Mouse (Mus musculus): ENCODE measurements around the gene Ambra1. TPM values are rescaled to one million over a fixed set of nuclear protein-coding genes. Genes with fewer than 3 reads are reported as not detected.

Gene Ambra1
- polyA plus RNA-seq, 1 experiment from 2014 or later, result 21.5 TPM

GRCm38 (mm10) chr2:91870754-91871153 lies 140.8 kb downstream of the Ambra1 start:
- Histone ChIP-seq H3K4me1 (ENCODE audit: control insufficient read depth, insufficient read depth, low read length) (no peaks in the 10 kb centered on the region), H3K27me3 (ENCODE audit: control insufficient read depth, insufficient read depth, low read length) (no peaks in the 10 kb centered on the region), H3K9me3 (ENCODE audit: control insufficient read depth, low read length) (no peaks in the 10 kb centered on the region), H3K27ac (ENCODE audit: low read depth, low read length) (no peak overlapping the region), H3K4me3 (ENCODE audit: low read depth, low read length) (no peak overlapping the region), H3K36me3 (ENCODE audit: control insufficient read depth, insufficient read depth, low read length) (no peaks in the 10 kb centered on the region), H3K4me2 (ENCODE audit: low read depth) (no peak overlapping the region), H3K9ac (ENCODE audit: low read length) (no peak overlapping the region)
- ATAC-seq (ENCODE audit: insufficient read depth, low FRiP score, low TSS enrichment), result no peak
- 86% methylated on average over 8 of the region's 8 CpGs for WGBS
- no peak for DNase-seq (ENCODE audit: low spot score)

DNA sequence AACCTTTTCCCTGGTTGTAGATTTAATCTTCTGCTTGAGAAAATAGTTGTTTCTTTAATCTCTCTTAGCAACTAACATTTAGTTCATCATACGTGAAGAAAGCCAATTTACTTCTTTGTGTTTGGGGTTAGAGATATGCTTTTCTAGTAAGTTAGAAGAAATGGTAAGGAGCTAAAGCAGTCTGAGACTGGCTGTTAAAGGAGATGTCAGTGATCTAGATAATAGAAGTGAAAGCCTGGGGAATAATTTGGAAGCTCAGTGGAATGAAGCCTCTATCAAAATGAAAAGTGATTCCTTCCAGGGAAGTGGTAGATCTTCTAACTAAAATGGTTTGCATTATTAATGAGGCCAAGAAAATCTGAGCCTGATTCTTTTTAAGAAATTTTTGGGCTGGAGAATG lies 141.3 kb downstream of the Ambra1 start:
- H3K4me1 ChIP-seq (ENCODE audit: control insufficient read depth, insufficient read depth, low read length), result no peaks in the 10 kb centered on the region
- no peak overlapping the region for H3K9ac ChIP-seq (ENCODE audit: low read length)
- H3K4me2 ChIP-seq (ENCODE audit: low read depth), result no peak overlapping the region
- H3K4me3 ChIP-seq (ENCODE audit: low read depth, low read length), result no peak overlapping the region
- H3K27me3 ChIP-seq (ENCODE audit: control insufficient read depth, insufficient read depth, low read length), result no peaks in the 10 kb centered on the region
- no peaks in the 10 kb centered on the region for H3K9me3 ChIP-seq (ENCODE audit: control insufficient read depth, low read length)
- H3K36me3 ChIP-seq (ENCODE audit: control insufficient read depth, insufficient read depth, low read length), result 0 out of 2 replicates have a peak, but pooled peaks cover under 1% of the 10 kb centered on the region
- H3K27ac ChIP-seq (ENCODE audit: low read depth, low read length), result no peak overlapping the region
- ATAC-seq (ENCODE audit: insufficient read depth, low FRiP score, low TSS enrichment) (no peak), DNase-seq (ENCODE audit: low spot score) (no peak)
- 95% methylated on average over 1 of the region's 1 CpGs for WGBS

DNA sequence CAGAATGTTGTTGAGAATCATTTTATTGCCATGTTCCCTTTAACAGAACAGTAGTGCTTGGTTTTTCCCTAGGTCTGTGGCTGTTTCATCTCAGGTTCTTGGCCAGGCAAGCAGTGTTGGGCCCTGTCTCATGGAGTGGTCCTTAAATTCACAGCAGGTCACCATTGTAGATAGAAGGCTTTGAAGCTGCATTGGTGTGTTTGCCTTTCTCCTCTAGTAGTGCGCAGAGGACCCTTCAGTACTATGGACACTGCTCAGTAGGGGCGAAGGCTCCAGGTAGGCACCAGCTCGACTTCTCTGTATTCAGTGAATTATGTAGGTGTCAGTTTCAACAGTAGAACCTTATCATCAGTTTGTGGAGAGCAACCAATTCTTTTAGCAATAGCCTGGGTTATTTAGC lies 142.7 kb downstream of the Ambra1 start:
- H3K9me3 ChIP-seq (ENCODE audit: control insufficient read depth, low read length), result no peaks in the 10 kb centered on the region
- H3K36me3 ChIP-seq (ENCODE audit: control insufficient read depth, insufficient read depth, low read length), result 0 out of 2 replicates have a peak, but pooled peaks cover 2% of the 10 kb centered on the region
- ATAC-seq (ENCODE audit: insufficient read depth, low FRiP score, low TSS enrichment) (no peak), DNase-seq (ENCODE audit: low spot score) (no peak)
- 96% methylated on average over 3 of the region's 3 CpGs for WGBS
- no peaks in the 10 kb centered on the region for H3K4me1 ChIP-seq (ENCODE audit: control insufficient read depth, insufficient read depth, low read length)
- no peak overlapping the region for H3K4me3 ChIP-seq (ENCODE audit: low read depth, low read length)
- H3K4me2 ChIP-seq (ENCODE audit: low read depth), result no peak overlapping the region
- H3K9ac ChIP-seq (ENCODE audit: low read length), result no peak overlapping the region
- no peaks in the 10 kb centered on the region for H3K27me3 ChIP-seq (ENCODE audit: control insufficient read depth, insufficient read depth, low read length)
- no peak overlapping the region for H3K27ac ChIP-seq (ENCODE audit: low read depth, low read length)

DNA sequence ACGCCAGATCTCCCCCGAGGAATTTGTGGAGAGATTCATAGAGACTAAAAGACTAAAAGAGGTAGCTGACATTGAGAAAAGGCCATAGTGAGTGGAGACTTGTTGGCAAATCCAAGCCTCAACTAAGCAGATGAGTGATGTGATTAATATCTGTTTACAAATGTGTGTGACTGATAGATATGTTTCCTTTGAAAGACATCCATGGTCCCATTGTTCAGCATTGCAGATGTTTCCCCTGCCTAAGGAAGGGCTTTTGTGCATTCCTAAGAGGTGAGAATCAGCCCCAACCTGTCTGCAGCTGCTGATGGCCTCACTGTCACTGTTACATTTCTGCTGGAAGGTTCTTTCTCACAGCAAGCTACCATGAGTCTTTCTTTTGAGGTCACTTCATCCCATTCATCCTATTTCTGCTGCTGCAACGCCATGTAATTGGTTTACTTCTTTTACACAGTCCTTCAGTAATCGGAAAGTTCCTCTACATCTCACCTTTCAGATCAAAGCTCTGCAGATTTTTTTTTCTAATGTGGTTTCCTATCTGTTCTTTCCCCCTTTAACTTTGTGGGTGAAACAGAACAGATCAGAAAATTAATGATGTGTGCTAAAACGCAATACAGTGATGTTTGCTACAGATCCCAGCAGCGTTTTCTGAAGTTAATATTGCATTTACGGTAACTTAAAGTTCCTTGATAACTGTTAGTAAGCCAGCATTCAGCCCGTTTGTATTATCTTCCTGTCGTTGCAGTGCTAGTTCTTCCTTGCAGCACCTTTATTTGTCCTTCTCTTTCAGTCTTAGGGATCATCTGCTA lies 146.3 kb downstream of the Ambra1 start:
- no peak for ATAC-seq (ENCODE audit: insufficient read depth, low FRiP score, low TSS enrichment)
- 0 out of 2 replicates have a peak, but pooled peaks cover 2% of the 10 kb centered on the region for H3K36me3 ChIP-seq (ENCODE audit: control insufficient read depth, insufficient read depth, low read length)
- DNase-seq (ENCODE audit: low spot score), result no peak
- 89% methylated on average over 9 of the region's 9 CpGs for WGBS
- H3K27ac ChIP-seq (ENCODE audit: low read depth, low read length), result no peak overlapping the region
- no peaks in the 10 kb centered on the region for H3K9me3 ChIP-seq (ENCODE audit: control insufficient read depth, low read length)
- H3K9ac ChIP-seq (ENCODE audit: low read length), result no peak overlapping the region
- no peak overlapping the region for H3K4me3 ChIP-seq (ENCODE audit: low read depth, low read length)
- no peak overlapping the region for H3K4me2 ChIP-seq (ENCODE audit: low read depth)
- H3K27me3 ChIP-seq (ENCODE audit: control insufficient read depth, insufficient read depth, low read length), result no peaks in the 10 kb centered on the region
- H3K4me1 ChIP-seq (ENCODE audit: control insufficient read depth, insufficient read depth, low read length), result no peaks in the 10 kb centered on the region

- WGBS, result 93% methylated on average over 2 of the region's 2 CpGs
- H3K36me3 ChIP-seq (ENCODE audit: control insufficient read depth, insufficient read depth, low read length), result 0 out of 2 replicates have a peak, but pooled peaks cover 2% of the 10 kb centered on the region
- no peak for DNase-seq (ENCODE audit: low spot score)
- H3K4me1 ChIP-seq (ENCODE audit: control insufficient read depth, insufficient read depth, low read length), result no peaks in the 10 kb centered on the region
- H3K9me3 ChIP-seq (ENCODE audit: control insufficient read depth, low read length), result no peaks in the 10 kb centered on the region
- ATAC-seq (ENCODE audit: insufficient read depth, low FRiP score, low TSS enrichment), result no peak
- no peak overlapping the region for H3K4me2 ChIP-seq (ENCODE audit: low read depth)
- no peak overlapping the region for H3K27ac ChIP-seq (ENCODE audit: low read depth, low read length)
- H3K27me3 ChIP-seq (ENCODE audit: control insufficient read depth, insufficient read depth, low read length), result no peaks in the 10 kb centered on the region
- no peak overlapping the region for H3K9ac ChIP-seq (ENCODE audit: low read length)
- H3K4me3 ChIP-seq (ENCODE audit: low read depth, low read length), result no peak overlapping the region
These were observed 146.8 kb downstream of the Ambra1 start for GRCm38 (mm10) chr2:91876806-91877140.

DNA sequence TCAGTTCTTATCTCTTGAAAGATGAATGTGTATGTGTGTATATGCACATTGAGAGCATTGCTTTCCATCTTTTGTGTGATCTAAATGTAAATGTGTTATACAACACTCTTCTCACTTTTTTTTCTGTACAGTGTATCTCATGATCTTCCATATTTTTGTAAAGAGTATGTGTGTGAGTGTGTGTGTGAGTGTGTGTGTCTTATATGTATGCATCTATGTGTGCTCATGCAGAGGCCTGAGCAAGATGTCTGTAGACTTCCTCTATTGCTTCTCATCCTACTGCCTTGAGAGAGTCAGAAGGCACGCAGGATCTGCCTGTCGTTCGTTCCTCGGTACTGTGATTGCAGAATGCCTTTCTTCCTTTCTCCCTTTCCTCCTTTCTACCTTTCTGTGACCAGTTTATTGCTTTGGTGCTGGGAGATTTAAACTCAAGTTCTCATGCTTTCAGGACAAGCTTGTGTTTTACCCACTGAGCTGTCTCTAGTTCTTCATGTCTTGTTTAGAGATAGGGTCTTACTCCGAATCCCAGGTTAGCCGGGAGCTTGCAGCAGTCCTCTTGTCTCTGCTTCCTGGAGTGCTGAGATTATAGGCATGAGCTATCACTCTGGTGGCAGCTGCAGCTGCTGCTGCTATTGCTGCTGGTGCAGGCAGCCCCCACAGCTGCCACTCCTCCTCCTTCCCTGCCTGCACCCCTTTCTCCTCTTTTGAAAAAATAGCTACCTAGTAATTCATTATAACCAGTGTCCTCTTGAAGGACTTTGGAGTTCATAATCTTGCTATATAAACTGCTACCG lies 148.7 kb downstream of the Ambra1 start:
- Histone ChIP-seq H3K9me3 (ENCODE audit: control insufficient read depth, low read length) (no peaks in the 10 kb centered on the region), H3K27ac (ENCODE audit: low read depth, low read length) (no peak overlapping the region), H3K27me3 (ENCODE audit: control insufficient read depth, insufficient read depth, low read length) (no peaks in the 10 kb centered on the region), H3K9ac (ENCODE audit: low read length) (no peak overlapping the region), H3K36me3 (ENCODE audit: control insufficient read depth, insufficient read depth, low read length) (0 out of 2 replicates have a peak, but pooled peaks cover 2% of the 10 kb centered on the region), H3K4me3 (ENCODE audit: low read depth, low read length) (no peak overlapping the region), H3K4me2 (ENCODE audit: low read depth) (no peak overlapping the region), H3K4me1 (ENCODE audit: control insufficient read depth, insufficient read depth, low read length) (no peaks in the 10 kb centered on the region)
- no peak for DNase-seq (ENCODE audit: low spot score)
- 72% methylated on average over 7 of the region's 7 CpGs for WGBS
- no peak for ATAC-seq (ENCODE audit: insufficient read depth, low FRiP score, low TSS enrichment)

- 85% methylated on average over 4 of the region's 4 CpGs for WGBS
These were observed 154.0 kb downstream of the Ambra1 start for GRCm38 (mm10) chr2:91883961-91884360.

DNA sequence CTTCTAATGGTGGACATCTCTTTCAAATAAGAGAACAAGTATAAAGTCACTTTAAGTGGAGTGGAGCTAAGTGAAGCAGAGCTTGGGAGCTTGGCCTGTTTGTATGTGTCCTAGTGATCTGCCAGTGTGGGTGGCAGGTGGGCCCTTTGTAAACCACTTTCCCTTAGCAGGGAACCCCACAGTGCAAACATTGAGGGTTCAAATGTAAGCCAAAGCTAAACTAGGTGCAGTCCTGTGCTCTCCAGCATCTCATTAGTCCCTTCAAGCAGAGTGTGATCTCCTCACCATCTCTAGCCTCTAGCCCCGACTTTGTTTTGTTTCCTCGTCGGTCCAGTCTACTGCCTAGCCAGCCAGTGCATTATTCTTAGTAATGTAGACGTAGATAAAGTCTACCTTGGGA lies 154.7 kb downstream of the Ambra1 start:
- H3K9ac ChIP-seq (ENCODE audit: low read length), result no peak overlapping the region
- DNase-seq (ENCODE audit: low spot score) (no peak), ATAC-seq (ENCODE audit: insufficient read depth, low FRiP score, low TSS enrichment) (no peak)
- 0 out of 2 replicates have a peak, but pooled peaks cover 3% of the 10 kb centered on the region for H3K36me3 ChIP-seq (ENCODE audit: control insufficient read depth, insufficient read depth, low read length)
- H3K9me3 ChIP-seq (ENCODE audit: control insufficient read depth, low read length), result no peaks in the 10 kb centered on the region
- no peak overlapping the region for H3K4me2 ChIP-seq (ENCODE audit: low read depth)
- H3K27ac ChIP-seq (ENCODE audit: low read depth, low read length), result no peak overlapping the region
- no peaks in the 10 kb centered on the region for H3K27me3 ChIP-seq (ENCODE audit: control insufficient read depth, insufficient read depth, low read length)
- WGBS, result 94% methylated on average over 4 of the region's 4 CpGs
- H3K4me1 ChIP-seq (ENCODE audit: control insufficient read depth, insufficient read depth, low read length), result no peaks in the 10 kb centered on the region
- H3K4me3 ChIP-seq (ENCODE audit: low read depth, low read length), result no peak overlapping the region

More at GRCm38 (mm10) chr2:91883961-91884360, 154.0 kb downstream of the Ambra1 start:
- H3K4me1 ChIP-seq (ENCODE audit: control insufficient read depth, insufficient read depth, low read length), result no peaks in the 10 kb centered on the region
- no peaks in the 10 kb centered on the region for H3K9me3 ChIP-seq (ENCODE audit: control insufficient read depth, low read length)
- no peak overlapping the region for H3K4me3 ChIP-seq (ENCODE audit: low read depth, low read length)
- no peaks in the 10 kb centered on the region for H3K27me3 ChIP-seq (ENCODE audit: control insufficient read depth, insufficient read depth, low read length)
- H3K9ac ChIP-seq (ENCODE audit: low read length), result no peak overlapping the region
- H3K27ac ChIP-seq (ENCODE audit: low read depth, low read length), result no peak overlapping the region
- no peak for DNase-seq (ENCODE audit: low spot score)
- no peak for ATAC-seq (ENCODE audit: insufficient read depth, low FRiP score, low TSS enrichment)
- H3K4me2 ChIP-seq (ENCODE audit: low read depth), result no peak overlapping the region
- H3K36me3 ChIP-seq (ENCODE audit: control insufficient read depth, insufficient read depth, low read length), result 0 out of 2 replicates have a peak, but pooled peaks cover 3% of the 10 kb centered on the region

Data from neural tube, embryonic 11.5 days (tissue).